ENCODE assay signal across 8 mouse cellular contexts in the genomic region with DNA sequence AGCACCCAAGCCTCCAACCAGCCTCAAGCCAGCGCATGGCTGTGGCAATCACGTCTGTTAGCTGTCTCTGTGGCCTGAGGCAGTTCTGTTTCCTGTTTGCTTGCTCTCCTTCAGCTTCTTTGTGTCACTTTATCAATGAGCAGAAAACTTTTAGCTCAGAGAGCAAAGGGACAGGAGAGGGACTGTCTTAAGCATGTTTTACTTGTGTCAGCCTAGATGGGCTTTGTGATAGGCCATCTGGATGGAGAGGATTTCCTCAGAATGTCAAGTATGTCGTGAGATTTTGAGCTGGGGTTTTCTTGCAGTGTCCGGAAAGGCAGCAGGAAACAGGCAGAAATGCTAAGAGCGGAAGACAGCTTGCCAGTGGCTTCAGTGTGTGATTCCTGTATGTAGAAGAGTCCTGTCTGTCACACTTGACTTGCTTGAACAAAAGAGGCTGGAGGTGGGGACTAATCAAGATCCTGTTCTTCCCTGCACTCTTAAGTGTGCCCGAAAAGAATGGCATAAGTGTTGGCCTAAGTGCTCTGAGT. TPM values are rescaled to one million over a fixed set of nuclear protein-coding genes. Genes with fewer than 3 reads are reported as not detected.
DNase-seq lines count a peak whose midpoint lies in the region; ATAC-seq lines count a peak whose summit lies in the region.

No protein-coding gene starts in this region.

- H3K9me3 ChIP-seq in embryonic facial prominence, embryonic 15.5 days (replicated peaks): no peaks in the 10 kb centered on the region
- H3K9me3 ChIP-seq in kidney, embryonic 14.5 days (ENCODE audit: control insufficient read depth, low read length): no peaks in the 10 kb centered on the region

- no peaks in the 10 kb centered on the region for H3K27me3 ChIP-seq in embryonic facial prominence, embryonic 15.5 days
- no peaks in the 10 kb centered on the region for H3K27me3 ChIP-seq in kidney, embryonic 14.5 days (ENCODE audit: control insufficient read depth, insufficient read depth, low read length)

- peak overlapping the region; percentile 58; the same call in 1 of the 2 replicates for H3K27ac ChIP-seq in embryonic facial prominence, embryonic 15.5 days (replicated peaks)
- peak overlapping the region; percentile 80 for H3K27ac ChIP-seq in kidney, embryonic 14.5 days (ENCODE audit: low read depth, low read length)

- H3K4me3 ChIP-seq in embryonic facial prominence, embryonic 15.5 days (replicated peaks): no peak overlapping the region
- no peak overlapping the region for H3K4me3 ChIP-seq in kidney, embryonic 14.5 days (ENCODE audit: low read length)

- WGBS in embryonic facial prominence, embryonic 15.5 days: 36% methylated on average over 6 of the region's 6 CpGs
- 48% methylated on average over 6 of the region's 6 CpGs for WGBS in kidney, embryonic 14.5 days

- intact Hi-C loops in heart, postnatal 25 days (cut with DNase I): loop anchor here (5.0 kb wide), 1 partner anchor 45 kb away; the partner anchor contains the start of gene Eml4
- intact Hi-C loops in left cerebral cortex, postnatal 14 days (cut with DNase I): no loop called here

- no peak overlapping the region for H3K4me2 ChIP-seq in embryonic facial prominence, embryonic 15.5 days (replicated peaks)
- H3K4me2 ChIP-seq in kidney, embryonic 14.5 days (replicated peaks; ENCODE audit: low read depth, low read length): no peak overlapping the region

- peaks cover 6% of the 10 kb centered on the region; the same call in 1 of the 2 replicates for H3K4me1 ChIP-seq in embryonic facial prominence, embryonic 15.5 days
- peaks cover 4% of the 10 kb centered on the region for H3K4me1 ChIP-seq in kidney, embryonic 14.5 days (ENCODE audit: control insufficient read depth, insufficient read depth, low read length)

- no peak overlapping the region for H3K9ac ChIP-seq in embryonic facial prominence, embryonic 15.5 days
- no peak overlapping the region for H3K9ac ChIP-seq in kidney, embryonic 14.5 days (ENCODE audit: low read depth, low read length)

- no peak for ATAC-seq in embryonic facial prominence, embryonic 15.5 days (ENCODE audit: insufficient number of reproducible peaks, low FRiP score, low TSS enrichment, low read depth)
- ATAC-seq in kidney, embryonic 14.5 days (ENCODE audit: low FRiP score, low TSS enrichment): no peak
- ATAC-seq in megakaryocyte, adult 5-6 weeks (ENCODE audit: poor library complexity, severe bottlenecking): peak; percentile 78

- H3K36me3 ChIP-seq in embryonic facial prominence, embryonic 15.5 days: no peaks in the 10 kb centered on the region
- no peaks in the 10 kb centered on the region for H3K36me3 ChIP-seq in kidney, embryonic 14.5 days (ENCODE audit: control insufficient read depth, insufficient read depth, low read length)

- peak; percentile 95 for DNase-seq in heart, adult 11 months
- no peak for DNase-seq in heart, postnatal 25 days (ENCODE audit: low spot score)
- DNase-seq in thymus, postnatal 14 days: peak; percentile 39
- no peak for DNase-seq in retina, postnatal 1 day
- no peak for DNase-seq in left cerebral cortex, postnatal 14 days (ENCODE audit: low spot score in 2 of 2)

RNA-seq across cellular contexts. Expression of gene Eml4, which starts 46.9 kb away (rescaled TPM):
- total RNA-seq in heart, postnatal 25 days (2021): 1 to 10 TPM; 5.1 to 6.1 TPM
- polyA plus RNA-seq in embryonic facial prominence, embryonic 15.5 days (2015; fragmentation: Nextera tagmentation; extraction: Ambion mirVana): 29.6 and 33.2 TPM in 2 replicates
- 28.0 and 54.7 TPM in 2 replicates for polyA plus RNA-seq in kidney, embryonic 14.5 days (2014; fragmentation: Nextera tagmentation; extraction: Ambion mirVana)
- 28.1 and 30.8 TPM in 2 replicates for total RNA-seq in megakaryocyte, adult 5-6 weeks (2015)
- total RNA-seq in megakaryocyte, adult 5-6 weeks (2017): 43.8 and 59.8 TPM in 2 replicates
- total RNA-seq in left cerebral cortex, postnatal 14 days (2021): 10 to 100 TPM; 25.8 to 26.4 TPM

Comparison
In these comparisons a context has a peak if more than half of its experiments do, and no peak if none do; other contexts are left out.
1. DNase-seq: peak in heart, adult 11 months (single experiment) and thymus, postnatal 14 days (single experiment); none in heart, postnatal 25 days (single experiment), retina, postnatal 1 day (single experiment) and left cerebral cortex, postnatal 14 days (0 of 2).